Mouse (Mus musculus) right cerebral cortex, postnatal 36 days (tissue): ENCODE measurements at regions not wholly inside any gene's neighbourhood (a gene's known extent, or its start where the extent isn't known, plus 50 kb on each side); places are given as distances from the start of the nearest gene placed in this dataset.
A peak's percentile ranks its signal among the peaks of the same experiment; 100 is the strongest.

Experiments used
- DNase-seq, 2 experiments: peaks; one replicate each; pipeline ENCODE4 v3.0.0; 2022; ENCODE audit warnings: low spot score in 2 of 2, mixed read lengths in 1 of 2

- peak in 1 of 2 experiments; percentile 44 for DNase-seq
These were observed 112.8 kb upstream of the Adra1d start for GRCm38 (mm10) chr2:131674872-131675271.

- no peak for DNase-seq
These were observed 111.3 kb upstream of the Adra1d start for GRCm38 (mm10) chr2:131673351-131673750.

GRCm38 (mm10) chr2:131672646-131673045 lies 110.6 kb upstream of the Adra1d start:
- DNase-seq: peak; percentile 32 to 35

- DNase-seq: peak in 1 of 2 experiments; percentile 31
These were observed 110.1 kb upstream of the Adra1d start for GRCm38 (mm10) chr2:131672223-131672622.

- DNase-seq: peak in 1 of 2 experiments; percentile 62
These were observed 108.8 kb upstream of the Adra1d start for GRCm38 (mm10) chr2:131670876-131671275.

GRCm38 (mm10) chr2:131667874-131668273 lies 105.8 kb upstream of the Adra1d start:
- DNase-seq: no peak

- DNase-seq: no peak
These were observed 104.8 kb upstream of the Adra1d start for GRCm38 (mm10) chr2:131666841-131667364.

GRCm38 (mm10) chr2:131664575-131664974 lies 102.5 kb upstream of the Adra1d start:
- peak; percentile 20 to 75 for DNase-seq

GRCm38 (mm10) chr2:131663199-131663809 lies 101.2 kb upstream of the Adra1d start:
- DNase-seq: no peak

- DNase-seq: no peak
These were observed 90.1 kb upstream of the Adra1d start for GRCm38 (mm10) chr2:131652197-131652596.

GRCm38 (mm10) chr2:131650611-131651153 lies 88.6 kb upstream of the Adra1d start:
- peak in 1 of 2 experiments; percentile 34 for DNase-seq

- no peak for DNase-seq
These were observed 82.2 kb upstream of the Adra1d start for GRCm38 (mm10) chr2:131644166-131644858.

GRCm38 (mm10) chr2:131642456-131642855 lies 80.4 kb upstream of the Adra1d start:
- no peak for DNase-seq

GRCm38 (mm10) chr2:131638996-131639605 lies 77.0 kb upstream of the Adra1d start:
- no peak for DNase-seq

GRCm38 (mm10) chr2:131635791-131636190 lies 73.7 kb upstream of the Adra1d start:
- no peak for DNase-seq

- no peak for DNase-seq
These were observed 55.8 kb upstream of the Adra1d start for GRCm38 (mm10) chr2:131617916-131618315.

GRCm38 (mm10) chr2:131612486-131612885 lies 50.4 kb upstream of the Adra1d start:
- no peak for DNase-seq
